Mouse (Mus musculus): ENCODE measurements around the gene Mgat4d. TPM values are rescaled to one million over a fixed set of nuclear protein-coding genes. Genes with fewer than 3 reads are reported as not detected.

Gene Mgat4d
- polyA plus RNA-seq, 1 experiment, result not detected

GRCm38 (mm10) chr8:83389316-83390005 lies 41.2 kb downstream of the Mgat4d start, which contains the start of gene Clgn:
Clgn (plus strand) TSS chr8:83389867.
- Histone ChIP-seq H3K27ac (ENCODE audit: insufficient read depth, low read length) (no peak within 1 kb of the TSS), H3K4me1 (ENCODE audit: control insufficient read depth, insufficient read depth, low read length) (no peaks in the 10 kb centered on the region), H3K4me3 (ENCODE audit: insufficient read depth, low read length) (peak within 1 kb of the TSS; percentile 33)
- TF ChIP-seq POLR2A (IDR thresholded peaks at IDR 0.05; ENCODE audit: low read depth, low read length) (no peak), CTCF (IDR thresholded peaks at IDR 0.05; ENCODE audit: borderline replicate concordance, insufficient read depth, low read length) (no peak)

GRCm38 (mm10) chr8:83390006-83390701 lies 41.9 kb downstream of the Mgat4d start:
- TF ChIP-seq CTCF (IDR thresholded peaks at IDR 0.05; ENCODE audit: borderline replicate concordance, insufficient read depth, low read length) (no peak), POLR2A (IDR thresholded peaks at IDR 0.05; ENCODE audit: low read depth, low read length) (no peak)
- Histone ChIP-seq H3K4me1 (ENCODE audit: control insufficient read depth, insufficient read depth, low read length) (no peaks in the 10 kb centered on the region), H3K4me3 (ENCODE audit: insufficient read depth, low read length) (peak overlapping the region; percentile 33; the same call in 1 of the 2 replicates), H3K27ac (ENCODE audit: insufficient read depth, low read length) (no peak overlapping the region)

- Histone ChIP-seq H3K4me3 (ENCODE audit: insufficient read depth, low read length) (no peak overlapping the region), H3K27ac (ENCODE audit: insufficient read depth, low read length) (no peak overlapping the region), H3K4me1 (ENCODE audit: control insufficient read depth, insufficient read depth, low read length) (no peaks in the 10 kb centered on the region)
- no peak for TF ChIP-seq CTCF (IDR thresholded peaks at IDR 0.05; ENCODE audit: borderline replicate concordance, insufficient read depth, low read length)
- TF ChIP-seq POLR2A (IDR thresholded peaks at IDR 0.05; ENCODE audit: low read depth, low read length), result no peak
Measured at GRCm38 (mm10) chr8:83392521-83392920, 44.2 kb downstream of the Mgat4d start.

GRCm38 (mm10) chr8:83394325-83394724 lies 46.1 kb downstream of the Mgat4d start:
- Histone ChIP-seq H3K27ac (ENCODE audit: insufficient read depth, low read length) (no peak overlapping the region), H3K4me1 (ENCODE audit: control insufficient read depth, insufficient read depth, low read length) (no peaks in the 10 kb centered on the region), H3K4me3 (ENCODE audit: insufficient read depth, low read length) (no peak overlapping the region)
- no peak for TF ChIP-seq CTCF (IDR thresholded peaks at IDR 0.05; ENCODE audit: borderline replicate concordance, insufficient read depth, low read length)
- TF ChIP-seq POLR2A (IDR thresholded peaks at IDR 0.05; ENCODE audit: low read depth, low read length), result no peak

- no peak for TF ChIP-seq POLR2A (IDR thresholded peaks at IDR 0.05; ENCODE audit: low read depth, low read length)
- TF ChIP-seq CTCF (IDR thresholded peaks at IDR 0.05; ENCODE audit: borderline replicate concordance, insufficient read depth, low read length), result no peak
Measured at GRCm38 (mm10) chr8:83396680-83397079, 48.4 kb downstream of the Mgat4d start.

GRCm38 (mm10) chr8:83397726-83398125 lies 49.5 kb downstream of the Mgat4d start:
- Histone ChIP-seq H3K4me1 (ENCODE audit: control insufficient read depth, insufficient read depth, low read length) (no peaks in the 10 kb centered on the region), H3K27ac (ENCODE audit: insufficient read depth, low read length) (no peak overlapping the region), H3K4me3 (ENCODE audit: insufficient read depth, low read length) (no peak overlapping the region)
- TF ChIP-seq POLR2A (IDR thresholded peaks at IDR 0.05; ENCODE audit: low read depth, low read length) (no peak), CTCF (IDR thresholded peaks at IDR 0.05; ENCODE audit: borderline replicate concordance, insufficient read depth, low read length) (no peak)

More at GRCm38 (mm10) chr8:83396680-83397079, 48.4 kb downstream of the Mgat4d start:
- Histone ChIP-seq H3K27ac (ENCODE audit: insufficient read depth, low read length) (no peak overlapping the region), H3K4me1 (ENCODE audit: control insufficient read depth, insufficient read depth, low read length) (no peaks in the 10 kb centered on the region), H3K4me3 (ENCODE audit: insufficient read depth, low read length) (no peak overlapping the region)

- no peaks in the 10 kb centered on the region for H3K4me1 ChIP-seq (ENCODE audit: control insufficient read depth, insufficient read depth, low read length)
- no peak for TF ChIP-seq POLR2A (IDR thresholded peaks at IDR 0.05; ENCODE audit: low read depth, low read length)
- TF ChIP-seq CTCF (IDR thresholded peaks at IDR 0.05; ENCODE audit: borderline replicate concordance, insufficient read depth, low read length), result no peak
- H3K27ac ChIP-seq (ENCODE audit: insufficient read depth, low read length), result no peak overlapping the region
- H3K4me3 ChIP-seq (ENCODE audit: insufficient read depth, low read length), result no peak overlapping the region
Measured at GRCm38 (mm10) chr8:83405548-83405947, 57.3 kb downstream of the Mgat4d start.

- Histone ChIP-seq H3K4me3 (ENCODE audit: insufficient read depth, low read length) (no peak overlapping the region), H3K4me1 (ENCODE audit: control insufficient read depth, insufficient read depth, low read length) (no peaks in the 10 kb centered on the region), H3K27ac (ENCODE audit: insufficient read depth, low read length) (no peak overlapping the region)
- TF ChIP-seq CTCF (IDR thresholded peaks at IDR 0.05; ENCODE audit: borderline replicate concordance, insufficient read depth, low read length) (no peak), POLR2A (IDR thresholded peaks at IDR 0.05; ENCODE audit: low read depth, low read length) (no peak)
Measured at GRCm38 (mm10) chr8:83406836-83407235, 58.6 kb downstream of the Mgat4d start.

- no peak overlapping the region for H3K4me3 ChIP-seq (ENCODE audit: insufficient read depth, low read length)
- H3K27ac ChIP-seq (ENCODE audit: insufficient read depth, low read length), result no peak overlapping the region
- H3K4me1 ChIP-seq (ENCODE audit: control insufficient read depth, insufficient read depth, low read length), result no peaks in the 10 kb centered on the region
- TF ChIP-seq CTCF (IDR thresholded peaks at IDR 0.05; ENCODE audit: borderline replicate concordance, insufficient read depth, low read length) (no peak), POLR2A (IDR thresholded peaks at IDR 0.05; ENCODE audit: low read depth, low read length) (no peak)
Measured at GRCm38 (mm10) chr8:83408496-83408895, 60.2 kb downstream of the Mgat4d start.

GRCm38 (mm10) chr8:83416878-83417277 lies 68.6 kb downstream of the Mgat4d start:
- H3K27ac ChIP-seq (ENCODE audit: insufficient read depth, low read length), result no peak overlapping the region
- H3K4me3 ChIP-seq (ENCODE audit: insufficient read depth, low read length), result no peak overlapping the region
- TF ChIP-seq CTCF (IDR thresholded peaks at IDR 0.05; ENCODE audit: borderline replicate concordance, insufficient read depth, low read length), result no peak
- no peak for TF ChIP-seq POLR2A (IDR thresholded peaks at IDR 0.05; ENCODE audit: low read depth, low read length)
- H3K4me1 ChIP-seq (ENCODE audit: control insufficient read depth, insufficient read depth, low read length), result no peaks in the 10 kb centered on the region
